Mouse (Mus musculus): ENCODE data around the gene Megf11.

Megf11 gene

DNA sequence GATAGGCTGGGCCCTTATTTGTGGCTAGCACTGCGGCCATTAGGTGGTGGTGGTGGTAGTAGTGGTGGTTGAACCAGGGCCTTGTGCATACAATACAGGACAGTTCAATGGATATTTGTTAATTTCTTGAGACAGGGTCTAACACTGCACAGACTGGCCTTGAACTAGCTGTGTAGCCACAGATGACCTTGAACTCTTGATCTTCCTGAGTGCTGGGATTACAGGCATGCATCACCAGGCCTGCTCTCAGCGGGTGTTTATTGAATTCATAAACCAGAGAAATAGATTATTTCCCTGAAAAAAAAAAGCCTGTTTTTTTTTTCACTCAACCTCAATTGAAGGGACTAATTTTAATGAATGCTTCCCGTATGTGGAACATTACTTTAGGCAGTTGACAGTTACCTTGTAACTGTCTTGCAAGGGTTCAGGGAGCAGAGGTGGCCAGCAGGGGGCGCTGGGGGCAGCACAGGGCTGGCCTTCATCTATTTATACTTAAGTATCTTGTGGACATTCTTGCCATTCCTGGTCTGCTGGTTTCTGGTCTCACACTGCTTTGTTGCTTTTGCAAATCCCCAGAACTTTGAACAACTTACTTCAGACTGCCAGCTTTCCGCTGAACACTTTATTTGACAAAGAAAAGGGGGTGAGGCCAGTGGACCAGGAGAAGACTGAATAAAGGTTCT lies 8.6 kb downstream of the Megf11 start:
- peak; percentile 62 for DNase-seq (ENCODE audit: low spot score)

DNA sequence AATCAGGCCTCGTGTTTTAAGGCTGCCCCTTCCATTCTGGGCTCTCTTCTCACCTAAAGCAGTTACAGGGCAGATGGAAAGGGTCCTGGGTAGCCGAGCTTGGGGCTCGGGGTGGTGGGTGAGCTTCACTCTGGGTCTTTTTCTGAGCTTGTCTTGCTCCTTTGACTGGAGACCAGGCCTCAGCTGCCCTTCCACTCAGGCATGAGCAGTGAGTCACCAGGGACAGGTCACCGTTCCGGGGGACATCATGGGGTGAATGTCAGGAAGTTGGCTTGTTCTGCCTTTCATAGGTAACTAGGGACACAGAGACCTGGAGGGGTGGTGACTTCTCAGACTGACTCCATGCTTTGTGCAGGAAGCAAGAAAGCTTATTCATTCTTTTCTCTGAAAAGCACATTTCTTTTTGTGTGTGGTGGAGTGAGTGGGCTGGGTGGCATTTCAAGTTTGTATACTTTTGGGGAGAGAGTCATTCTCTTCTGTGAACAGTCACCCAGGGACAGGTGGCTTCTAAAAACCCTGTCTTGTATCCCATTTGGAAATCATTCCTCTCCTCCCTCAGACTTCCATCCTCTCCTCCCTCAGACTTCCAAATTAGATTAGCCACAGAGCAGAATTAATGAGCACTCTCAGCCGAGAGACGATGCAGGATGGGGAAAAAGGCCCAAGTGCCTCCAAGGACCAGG lies 10.0 kb downstream of the Megf11 start:
- DNase-seq (ENCODE audit: low spot score) = no peak

DNA sequence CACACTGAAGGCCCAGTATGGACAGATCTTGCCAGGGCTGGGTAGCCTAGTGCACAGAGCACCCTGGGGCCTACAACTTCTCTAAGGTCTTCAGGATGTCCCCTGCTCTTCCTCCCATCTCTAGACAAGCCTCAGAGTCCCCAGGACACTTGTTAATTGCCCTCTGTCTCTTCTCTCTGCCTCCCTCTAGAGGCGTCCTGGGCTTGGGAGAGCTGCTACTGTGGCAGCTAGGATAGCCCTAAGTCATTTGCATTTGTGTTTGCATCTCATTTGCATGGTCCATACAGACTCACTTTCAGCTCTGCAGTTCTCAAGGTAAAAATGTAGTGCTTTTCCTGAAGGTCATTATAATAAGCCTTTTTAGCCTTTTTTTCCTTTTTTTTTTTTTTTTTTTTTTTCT lies 11.7 kb downstream of the Megf11 start:
- peak; percentile 46 for DNase-seq (ENCODE audit: low spot score)

DNA sequence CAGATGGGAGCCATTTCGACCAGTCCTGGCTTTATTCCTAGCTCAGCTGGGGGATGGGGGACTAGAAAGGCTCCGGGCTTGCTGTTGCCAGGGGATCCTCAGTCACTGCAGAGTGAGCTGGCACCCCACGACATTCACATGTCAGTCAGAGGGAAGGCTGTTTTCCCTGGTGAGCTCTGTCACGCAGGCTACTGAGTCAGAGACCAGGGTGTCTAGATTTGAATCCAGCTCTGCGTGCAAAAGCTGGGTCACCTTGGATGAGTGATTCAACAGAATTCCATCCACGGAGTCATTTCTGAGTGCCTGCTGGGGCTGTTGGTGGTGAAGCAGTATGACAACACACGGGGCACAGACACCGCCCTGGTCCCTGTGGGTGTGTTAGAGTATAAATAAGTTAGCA lies 13.7 kb downstream of the Megf11 start:
- no peak for DNase-seq (ENCODE audit: low spot score)

DNA sequence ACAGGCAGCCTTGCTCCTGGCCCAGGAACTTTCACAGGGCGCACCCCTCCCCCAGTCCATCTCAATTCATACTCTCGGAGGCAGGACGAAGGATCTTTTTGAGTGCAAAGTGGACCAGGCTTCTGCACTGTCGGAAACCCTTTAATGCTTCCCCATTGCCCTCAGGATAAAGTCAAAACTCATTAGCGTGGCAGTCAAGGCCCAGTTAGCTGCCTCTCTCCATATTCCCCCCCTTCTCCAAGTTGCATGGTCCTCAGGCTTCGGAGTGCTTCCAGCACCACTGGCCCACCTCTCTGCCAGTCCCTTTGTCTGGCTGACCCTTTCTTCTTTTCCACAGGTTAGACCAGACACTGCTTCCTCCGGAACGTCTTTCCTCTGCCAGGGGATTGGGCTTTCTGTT lies 16.7 kb downstream of the Megf11 start:
- DNase-seq (ENCODE audit: low spot score) = no peak

DNA sequence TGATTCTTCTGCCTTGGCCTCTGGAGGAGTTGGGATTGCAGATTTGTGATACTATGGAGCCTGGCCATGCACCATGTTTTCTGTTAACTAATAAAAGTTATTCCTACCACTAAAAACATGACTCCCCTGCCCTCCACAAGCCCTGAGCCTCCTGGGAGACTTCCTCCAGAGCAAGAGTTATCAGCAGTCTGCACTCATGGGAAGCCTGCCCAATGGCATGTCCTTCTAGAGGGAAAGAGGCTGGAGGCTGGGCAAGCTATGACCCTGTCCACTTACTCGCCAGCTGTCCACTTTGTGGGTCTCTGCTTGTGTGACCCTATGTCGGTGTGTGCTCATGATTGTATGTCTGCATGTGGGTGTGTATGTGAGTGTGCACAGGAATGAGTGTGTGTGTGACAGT lies 21.4 kb downstream of the Megf11 start:
- DNase-seq (ENCODE audit: low spot score) = no peak

DNA sequence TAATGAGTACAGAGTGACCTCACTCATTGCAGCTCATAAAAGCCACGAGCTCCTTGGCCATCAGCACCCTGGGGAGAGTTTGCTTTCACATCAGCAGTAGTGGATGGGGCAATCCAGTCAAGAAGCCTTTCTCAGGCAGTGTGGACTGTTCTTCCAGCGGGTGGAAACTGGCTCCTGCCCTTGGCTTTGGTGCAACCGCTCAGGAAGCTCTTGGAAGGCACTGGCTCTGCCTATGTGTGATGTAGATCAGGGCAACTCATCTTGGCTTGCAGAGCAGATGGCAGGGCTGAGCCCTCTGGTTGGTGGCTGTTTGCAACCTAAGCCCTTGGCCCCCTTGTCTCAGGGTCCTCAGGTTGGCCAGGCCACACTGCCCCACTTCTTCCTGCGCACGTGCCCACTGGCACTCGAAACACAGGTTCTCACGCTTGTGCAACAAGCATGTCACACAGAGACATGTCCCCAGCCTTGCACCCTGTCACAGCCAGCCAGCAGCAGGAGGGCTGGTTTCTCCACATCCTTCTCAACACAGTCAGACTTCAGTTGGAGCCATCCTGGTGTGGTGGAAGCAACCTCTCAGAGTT lies 22.1 kb downstream of the Megf11 start:
- DNase-seq (ENCODE audit: low spot score) = no peak

DNA sequence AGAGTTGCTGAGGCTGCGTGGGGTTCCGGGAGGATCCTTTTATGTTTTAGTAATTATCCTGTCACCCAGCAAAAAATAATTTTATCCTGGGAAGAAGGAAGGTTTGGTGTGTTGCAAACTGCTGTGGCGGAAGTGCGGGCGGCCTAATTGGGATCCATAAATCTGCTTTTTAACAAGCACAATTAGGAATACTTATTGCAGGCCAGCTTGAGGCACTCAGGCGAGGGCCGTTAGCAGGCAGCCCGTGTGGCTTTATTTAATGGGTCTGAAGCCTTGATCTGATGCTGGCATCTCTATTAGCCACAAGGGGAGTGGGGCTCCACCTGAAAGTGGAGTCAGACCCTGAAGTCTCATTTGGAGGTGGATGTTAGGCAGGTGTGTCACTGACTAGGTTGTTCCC lies 23.4 kb downstream of the Megf11 start:
- DNase-seq (ENCODE audit: low spot score) = no peak

DNA sequence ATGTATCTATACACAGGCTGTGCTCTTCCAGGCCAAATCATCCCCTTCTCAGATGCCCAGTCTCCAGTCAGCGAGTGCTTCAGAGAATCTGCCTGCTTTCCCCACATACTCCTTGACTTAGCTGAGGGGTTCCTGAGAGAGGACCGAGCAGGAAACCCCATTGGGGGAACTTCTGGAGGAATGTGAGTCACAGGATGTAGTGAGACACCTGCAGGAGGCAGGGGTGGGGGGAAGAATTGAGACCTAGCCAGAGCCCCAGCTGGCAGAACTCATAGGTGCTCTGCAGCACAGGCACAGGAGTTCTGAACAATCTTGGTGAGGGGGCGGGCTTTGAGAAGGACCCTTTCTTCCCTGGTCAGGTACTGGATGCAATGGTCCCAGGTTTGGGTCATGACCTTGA lies 35.0 kb downstream of the Megf11 start:
- no peak for DNase-seq (ENCODE audit: low spot score)

DNA sequence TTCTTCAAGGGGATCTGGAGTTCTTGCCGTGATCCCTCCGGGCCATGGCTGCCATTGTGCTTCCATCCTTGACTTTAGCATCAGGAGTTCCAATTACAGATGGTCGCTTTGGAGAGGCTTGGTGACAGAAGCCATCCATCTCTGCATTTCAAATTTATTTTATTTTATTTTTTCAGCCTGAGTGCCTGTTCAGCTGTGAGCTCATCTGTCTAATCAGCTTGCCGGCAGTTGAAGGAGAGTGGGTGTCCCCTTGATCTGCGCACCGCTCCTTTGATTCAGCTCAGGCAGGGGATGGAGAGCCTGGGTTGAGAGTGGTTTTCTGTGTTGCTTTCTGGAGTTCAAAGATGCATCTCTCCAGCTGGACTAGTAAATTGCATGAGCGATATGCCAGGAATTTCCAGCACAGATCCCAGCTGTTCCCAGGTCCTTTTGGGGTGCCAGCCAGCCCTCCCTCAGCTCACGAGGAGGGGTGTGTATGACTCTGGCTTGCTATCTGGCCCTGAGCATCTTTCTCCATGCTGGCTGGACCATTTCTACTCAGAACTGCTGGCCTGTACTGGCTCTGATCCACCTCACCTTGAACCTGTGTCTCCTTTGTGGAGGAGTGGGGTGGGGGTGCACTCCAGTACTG lies 36.7 kb downstream of the Megf11 start:
- no peak for DNase-seq (ENCODE audit: low spot score)

DNA sequence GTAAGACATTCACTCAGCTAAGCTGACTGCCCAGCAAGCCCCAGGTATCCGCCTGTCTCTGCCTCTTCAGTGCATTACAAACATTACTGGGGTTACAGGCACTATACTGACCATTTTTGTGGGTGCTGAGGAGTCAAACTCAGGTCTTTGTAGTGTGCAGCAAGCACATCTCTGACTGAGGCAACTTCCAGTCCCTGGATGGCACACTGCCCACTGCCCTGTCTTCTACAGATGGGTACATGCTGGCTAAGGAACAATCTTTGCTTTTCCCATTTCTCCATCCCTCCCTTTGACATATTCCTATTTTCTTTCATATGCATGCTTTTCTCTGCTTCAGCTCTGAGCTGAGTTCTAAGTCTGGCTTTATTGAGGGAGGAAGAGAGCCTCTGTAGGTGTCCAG lies 38.5 kb downstream of the Megf11 start:
- no peak for DNase-seq (ENCODE audit: low spot score)

DNA sequence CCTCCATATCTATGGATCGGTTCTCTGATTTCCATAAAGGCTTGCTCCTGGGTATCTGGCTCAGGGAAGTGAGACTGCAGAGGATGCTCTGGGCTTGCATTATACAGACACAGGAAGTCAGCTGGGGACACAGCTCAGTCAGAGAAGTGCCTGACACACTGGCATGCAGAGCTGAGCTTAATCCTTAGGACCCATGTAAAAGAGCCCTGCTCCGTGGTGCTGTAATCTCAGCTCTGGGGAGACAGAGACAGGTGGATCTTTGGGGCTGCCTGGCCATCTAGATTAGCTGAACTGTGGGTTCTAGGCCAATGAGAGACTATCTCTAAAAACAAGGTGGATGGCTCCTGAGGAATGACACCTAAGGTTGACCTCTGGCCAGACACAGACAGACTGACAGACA lies 50.7 kb downstream of the Megf11 start:
- no peak for DNase-seq (ENCODE audit: low spot score)

DNA sequence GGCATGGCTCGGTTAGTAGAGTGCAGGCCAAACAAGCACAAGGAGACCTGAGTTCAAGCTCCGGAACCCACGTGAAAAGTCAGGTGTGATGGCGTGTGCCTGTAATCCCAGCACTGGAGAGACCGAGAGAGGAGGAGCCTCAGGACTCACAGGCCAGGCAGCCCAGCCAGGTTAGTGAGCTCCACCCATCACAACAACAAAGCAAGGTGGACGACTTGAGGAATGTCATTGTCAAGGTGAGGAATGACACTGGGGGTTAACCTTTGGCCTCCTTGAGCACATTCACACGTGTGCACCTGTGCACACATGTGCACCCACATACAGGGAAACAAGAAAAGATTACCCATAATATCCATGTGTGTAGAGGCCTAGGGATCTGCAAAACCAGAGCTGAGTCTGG lies 54.7 kb downstream of the Megf11 start:
- DNase-seq (ENCODE audit: low spot score) = no peak

DNA sequence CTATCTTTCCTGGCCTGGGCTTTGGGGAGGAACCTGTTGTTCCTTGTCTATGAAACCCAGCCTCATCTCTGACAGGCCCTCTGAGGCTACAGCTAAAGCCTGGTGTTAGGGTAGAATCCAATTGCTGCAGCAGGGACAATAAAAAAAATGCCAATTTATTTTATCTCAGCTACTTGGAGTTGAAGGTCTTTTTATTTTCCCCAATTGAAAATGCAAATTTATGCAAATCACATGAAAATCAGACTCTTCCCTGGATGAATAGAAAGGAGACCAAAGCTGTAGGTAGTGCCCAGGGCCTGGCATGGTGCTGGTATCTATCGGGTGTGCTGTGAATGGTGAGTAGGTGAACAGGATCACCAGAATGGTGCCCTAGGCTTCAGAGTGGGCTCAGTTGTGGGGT lies 60.6 kb downstream of the Megf11 start:
- no peak for DNase-seq (ENCODE audit: low spot score)

DNA sequence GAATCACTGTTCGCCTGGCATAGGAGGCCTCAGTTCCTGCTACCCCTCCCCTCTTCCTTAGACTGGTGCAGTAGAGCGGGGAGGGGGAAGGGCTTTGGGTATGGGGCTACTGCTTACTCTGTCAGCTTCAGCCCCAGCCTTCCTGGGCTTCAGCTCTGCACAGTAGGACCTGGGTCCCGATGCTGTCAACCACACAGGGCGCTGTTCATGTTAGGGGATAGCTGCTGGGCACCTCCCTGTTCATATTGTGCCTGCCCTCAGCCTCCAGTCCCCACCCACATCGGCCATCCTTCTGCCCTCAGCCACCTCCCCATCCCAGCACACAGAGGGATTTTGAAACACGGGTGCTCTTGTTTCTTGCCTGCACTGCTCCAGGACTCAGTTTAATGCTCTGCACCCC lies 61.6 kb downstream of the Megf11 start:
- DNase-seq (ENCODE audit: low spot score) = no peak

DNA sequence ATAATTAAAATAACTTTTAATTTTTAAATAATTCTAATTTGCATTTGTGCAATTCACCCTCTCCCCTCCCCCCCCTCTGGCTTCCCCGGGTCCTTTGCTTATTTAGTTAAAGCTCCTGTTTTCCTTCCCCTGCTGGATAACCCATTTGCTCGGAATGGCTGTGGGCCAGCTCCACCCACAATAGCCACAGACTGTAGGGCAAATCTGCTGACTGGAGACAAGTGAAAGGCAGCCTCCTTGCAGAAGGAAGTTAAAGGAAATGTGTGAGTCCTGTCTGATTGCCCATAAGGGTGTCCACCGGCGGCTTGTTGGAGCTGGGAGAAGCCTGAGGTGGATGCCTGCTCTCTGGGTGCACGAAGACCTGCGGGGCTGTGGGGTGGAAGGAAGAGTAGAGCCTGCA lies 62.1 kb downstream of the Megf11 start:
- no peak for DNase-seq (ENCODE audit: low spot score)

DNA sequence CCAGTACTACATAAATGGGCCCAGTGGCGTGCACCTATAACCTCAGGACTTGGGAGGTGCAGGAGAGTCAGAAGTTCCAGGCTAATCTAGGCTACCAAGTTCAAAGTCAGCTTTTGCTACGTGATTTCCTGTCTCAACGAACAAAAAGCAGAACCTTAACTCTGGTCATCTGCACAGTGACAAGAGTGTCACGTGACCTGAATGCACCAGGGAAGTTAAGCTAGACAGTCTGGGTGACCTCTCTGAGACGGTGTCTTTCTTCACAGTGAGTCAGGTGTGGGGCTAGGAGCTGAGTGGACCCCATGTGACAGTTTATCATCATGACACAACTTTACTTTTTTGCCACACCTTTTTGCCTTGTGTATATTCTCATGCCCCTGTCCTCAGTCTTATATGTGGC lies 67.3 kb downstream of the Megf11 start:
- no peak for DNase-seq (ENCODE audit: low spot score)

DNA sequence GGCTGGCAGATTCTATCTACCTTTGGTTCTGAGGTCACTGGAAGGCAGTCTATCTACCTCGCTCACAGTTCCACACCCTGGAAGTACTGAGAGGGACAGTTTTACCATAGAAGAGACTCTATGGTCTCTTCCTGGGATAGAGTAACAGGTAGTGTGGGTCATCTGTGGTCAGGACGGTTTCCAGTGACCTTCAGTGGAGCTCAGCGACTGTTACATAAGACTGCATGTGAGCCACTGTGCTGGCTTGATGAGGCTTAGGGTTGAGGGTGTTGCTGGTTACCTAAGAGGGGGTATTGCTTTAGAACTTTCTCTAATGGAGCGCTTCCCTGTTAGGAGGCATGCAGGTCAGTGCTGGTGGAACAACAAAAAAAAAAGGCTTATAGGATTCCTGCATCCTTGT lies 68.8 kb downstream of the Megf11 start:
- no peak for DNase-seq (ENCODE audit: low spot score)

DNA sequence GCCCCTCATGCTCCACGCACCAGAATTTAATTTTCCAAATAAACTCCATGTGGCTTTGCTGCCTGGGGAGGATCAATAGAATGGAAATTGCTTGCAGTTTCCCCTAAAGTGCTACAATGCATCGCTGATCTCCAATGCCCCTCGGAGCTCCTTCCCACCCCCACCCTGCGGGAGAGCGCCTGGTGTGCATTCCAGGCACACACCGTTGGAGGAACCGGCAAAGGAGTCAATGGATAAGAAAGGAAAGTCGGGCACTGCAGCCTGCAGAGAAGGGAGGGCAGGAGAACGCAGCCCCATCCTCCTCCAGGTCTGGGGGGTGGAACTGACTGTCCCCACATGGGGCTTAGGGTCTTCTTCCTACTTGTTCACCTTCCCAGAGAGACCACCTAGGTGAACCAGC lies 70.5 kb downstream of the Megf11 start:
- DNase-seq (ENCODE audit: low spot score) = no peak

DNA sequence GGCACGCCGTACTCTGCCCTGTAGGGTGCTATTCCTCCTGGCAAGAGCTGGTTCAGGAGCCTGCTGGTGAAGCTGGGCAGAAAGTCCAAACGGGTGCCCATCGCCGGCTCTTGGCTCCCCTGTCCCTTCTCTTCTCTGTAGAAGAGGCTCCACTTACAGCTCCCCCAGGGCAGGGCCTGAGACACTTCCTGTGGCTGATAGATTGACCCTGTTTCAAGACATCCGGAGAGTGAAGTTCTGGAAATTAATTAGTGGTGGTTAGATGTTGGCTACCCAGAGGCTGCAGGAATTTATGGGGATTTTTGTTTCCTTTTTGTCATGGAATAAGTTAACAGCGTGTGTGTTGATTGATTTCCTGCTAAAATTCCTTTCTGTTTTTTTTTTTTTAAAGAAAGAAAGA lies 72.2 kb downstream of the Megf11 start:
- DNase-seq (ENCODE audit: low spot score) = no peak

DNA sequence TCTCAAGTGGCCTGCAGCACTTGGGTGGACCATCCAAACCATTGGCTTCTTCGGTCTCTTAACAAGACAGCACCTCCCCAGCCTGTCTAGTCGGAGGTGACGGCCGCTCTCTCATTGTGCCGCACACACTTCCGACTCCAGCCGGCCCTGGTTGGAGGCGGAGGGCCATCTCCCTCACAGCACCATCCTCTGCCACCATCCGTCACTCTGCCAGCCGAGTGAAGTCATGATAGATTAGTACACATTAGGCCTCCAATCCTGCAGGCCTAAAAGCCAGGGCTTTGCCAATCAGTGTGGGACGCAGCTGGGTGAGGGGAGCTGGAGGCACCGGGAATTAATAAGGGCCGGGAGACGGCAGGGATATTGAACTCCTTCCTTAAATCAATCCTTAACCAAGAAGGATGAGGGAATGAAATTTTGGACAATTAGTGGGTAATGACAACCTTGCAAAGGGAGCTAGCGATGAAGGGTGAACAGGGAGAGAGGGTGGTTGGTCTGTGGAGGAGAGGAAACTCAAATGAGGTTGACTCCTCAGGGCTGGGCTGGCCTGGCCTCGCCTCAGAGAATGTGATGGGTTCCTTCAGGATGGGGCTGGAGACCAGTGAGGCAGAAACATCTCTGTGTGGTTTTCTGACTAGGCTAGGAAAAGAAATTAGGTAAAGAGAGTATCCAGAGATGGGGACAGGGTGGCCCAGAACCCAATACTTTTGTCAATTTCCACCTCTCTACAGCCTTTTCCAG lies 76.3 kb downstream of the Megf11 start:
- DNase-seq (ENCODE audit: low spot score) = no peak

DNA sequence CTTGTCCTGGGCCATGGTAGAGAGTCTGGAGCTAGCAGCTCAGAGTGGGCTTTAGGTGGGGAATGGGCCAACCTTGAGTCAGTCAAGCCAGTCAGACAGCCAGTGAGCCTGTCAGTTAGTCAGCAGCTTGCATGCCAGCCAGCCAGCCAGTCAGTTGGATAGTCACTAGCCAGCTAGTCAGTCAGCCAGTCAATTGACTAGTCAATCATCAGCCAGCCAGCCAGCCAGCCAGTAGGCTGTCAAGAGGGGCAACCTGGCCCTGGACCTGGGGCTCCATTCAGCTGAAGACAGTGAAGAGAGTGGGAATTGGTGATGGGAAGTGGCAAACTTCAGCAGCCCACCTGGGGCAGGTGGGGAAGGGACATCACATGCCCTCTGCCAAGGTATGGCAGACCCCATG lies 77.4 kb downstream of the Megf11 start:
- DNase-seq (ENCODE audit: low spot score) = no peak

DNA sequence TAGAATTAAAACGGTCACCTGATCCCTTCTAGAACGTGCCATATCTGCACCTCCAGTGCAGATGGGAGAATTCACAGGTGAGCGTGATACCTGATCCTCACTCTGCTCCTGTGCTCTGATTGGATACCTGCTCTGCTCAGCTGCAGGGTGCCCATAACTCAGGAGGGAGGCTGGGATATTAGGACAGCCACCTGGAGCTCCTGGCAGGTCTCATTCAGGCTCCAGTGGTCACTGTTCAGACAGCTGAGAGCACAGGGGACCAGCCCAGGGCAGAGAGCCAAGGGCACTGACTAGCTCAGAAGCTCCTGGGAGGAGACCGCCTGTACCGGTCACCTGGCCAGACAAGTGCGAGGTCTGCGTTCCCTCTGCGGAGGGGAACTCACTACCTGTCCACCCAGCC lies 80.7 kb downstream of the Megf11 start:
- DNase-seq (ENCODE audit: low spot score) = no peak
